Mouse (Mus musculus): ENCODE measurements around the gene Fto.
A peak's percentile ranks its signal among the peaks of the same experiment; 100 is the strongest.

The Fto gene

DNA sequence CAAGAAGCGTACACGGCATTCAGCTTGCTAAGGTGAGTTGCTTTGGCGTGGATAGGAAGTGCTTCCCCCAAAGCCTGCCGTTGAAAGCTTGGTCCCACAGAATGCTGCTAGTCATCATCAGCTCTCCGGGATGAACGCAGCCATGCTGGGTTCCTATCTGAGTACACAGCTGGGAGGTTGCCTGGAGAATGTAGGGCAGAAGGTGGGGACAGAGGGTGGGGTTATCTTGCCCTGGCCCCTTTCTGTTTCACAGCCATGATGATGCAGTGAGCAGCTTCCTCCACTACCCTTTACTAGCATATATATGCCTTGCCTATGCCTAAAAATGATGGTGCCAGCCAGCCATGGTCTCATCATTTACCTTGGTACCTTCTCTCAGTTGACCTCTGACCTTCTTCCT, 147.6 kb downstream of the Fto start:
- DNase-seq, result no peak

DNA sequence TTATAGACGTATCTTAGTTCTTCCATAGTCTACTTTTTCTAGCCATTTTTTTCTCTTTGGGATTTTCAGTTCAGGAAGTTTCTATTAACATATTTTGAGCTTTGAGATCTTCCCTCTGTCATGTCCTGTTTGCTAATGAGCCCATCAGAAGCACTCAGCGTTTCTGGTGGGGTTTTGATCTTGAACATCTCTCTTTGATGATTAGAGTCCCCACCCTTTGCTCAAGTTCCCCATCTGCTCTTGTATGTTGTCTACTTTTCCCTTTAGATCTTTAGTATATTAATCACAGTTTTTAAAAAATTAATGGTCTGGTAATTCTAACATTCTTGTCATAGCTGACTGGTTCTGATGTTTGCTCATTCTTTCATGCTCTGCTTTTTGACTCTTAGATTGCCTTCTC, 150.4 kb downstream of the Fto start:
- DNase-seq, result no peak

GRCm38 (mm10) chr8:91467463-91467862, 154.1 kb downstream of the Fto start:
- DNase-seq, result no peak

GRCm38 (mm10) chr8:91467881-91468534, 154.7 kb downstream of the Fto start:
- no peak for DNase-seq

DNA sequence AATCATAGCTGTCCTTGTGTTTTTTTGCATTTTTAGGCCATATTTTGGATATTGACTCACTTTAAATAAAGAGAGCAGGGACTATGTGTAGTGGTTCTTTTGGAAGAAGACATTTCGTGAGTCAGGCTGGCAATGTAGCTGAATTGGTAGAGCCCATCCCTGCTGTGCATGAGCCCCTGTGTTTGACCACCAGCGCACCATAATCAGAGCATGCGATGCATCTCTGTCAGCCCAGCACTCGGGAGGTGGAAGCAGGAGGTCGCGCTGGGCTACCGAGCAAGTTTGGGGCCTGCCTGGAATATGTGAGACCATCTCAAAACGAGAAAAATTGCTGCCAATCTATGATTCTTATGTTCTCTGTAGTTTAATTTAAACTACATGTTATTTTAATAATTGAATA, 156.1 kb downstream of the Fto start:
- DNase-seq, result no peak

- no peak for DNase-seq
Observed at GRCm38 (mm10) chr8:91474731-91475279, 161.5 kb downstream of the Fto start.

DNA sequence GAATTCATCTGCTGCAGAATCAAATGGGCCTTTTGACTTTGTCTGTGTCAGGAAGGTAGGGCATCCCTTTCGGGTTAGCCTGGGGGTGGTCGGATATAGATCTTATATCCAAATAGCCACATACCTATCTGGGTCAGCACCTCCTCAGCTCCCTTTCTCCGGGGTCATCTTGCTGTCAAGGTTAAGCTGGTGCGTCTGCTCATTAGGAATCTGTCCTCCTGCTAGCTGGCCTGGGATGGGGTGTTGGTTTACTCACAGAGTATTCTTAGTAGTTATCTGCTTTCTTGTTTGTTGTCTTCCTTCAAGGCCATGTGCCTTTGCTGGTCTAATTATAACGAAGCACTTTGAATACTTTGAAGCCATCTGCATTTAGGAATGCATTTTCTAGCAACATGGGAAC, 163.7 kb downstream of the Fto start:
- DNase-seq, result no peak

DNA sequence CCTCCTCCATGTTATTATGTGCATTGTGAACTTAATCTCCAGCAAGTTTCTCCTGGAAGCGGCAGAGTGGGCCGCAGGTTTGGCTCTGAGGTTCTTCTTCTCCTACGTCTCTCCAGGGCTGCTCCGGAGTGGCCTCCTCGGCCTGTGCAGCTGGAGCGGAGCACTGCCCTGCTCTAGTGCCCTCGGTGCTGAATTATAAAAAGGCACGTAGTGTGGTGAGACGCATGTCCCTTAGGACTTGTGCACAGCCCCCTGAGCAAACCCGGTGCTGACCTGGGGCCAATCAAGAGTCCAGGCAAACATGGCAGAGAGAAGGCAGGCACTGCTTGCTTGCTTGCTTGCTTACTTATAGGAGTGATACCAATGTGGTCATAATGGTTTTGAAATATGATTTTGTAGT, 164.1 kb downstream of the Fto start:
- no peak for DNase-seq

DNA sequence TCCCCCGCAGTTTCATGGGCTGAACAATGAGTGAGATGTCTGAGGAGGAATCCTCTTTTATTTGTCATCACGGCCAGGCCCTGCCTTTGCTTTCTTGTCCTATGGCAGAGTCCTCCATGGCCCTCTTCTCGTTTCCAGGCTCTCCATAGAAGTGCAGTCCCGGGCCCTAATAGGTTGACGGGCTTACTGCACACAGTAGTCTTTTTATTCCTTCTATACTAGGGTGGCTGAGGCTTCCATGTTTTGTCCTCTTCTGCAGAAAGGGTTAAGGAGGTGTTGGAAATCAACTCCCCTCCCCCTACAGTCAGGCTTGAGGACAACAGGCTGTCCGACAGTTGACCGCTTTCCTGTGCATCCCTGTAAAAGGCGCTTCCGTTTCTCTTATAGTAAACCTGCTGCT, 169.2 kb downstream of the Fto start:
- no peak for DNase-seq

DNA sequence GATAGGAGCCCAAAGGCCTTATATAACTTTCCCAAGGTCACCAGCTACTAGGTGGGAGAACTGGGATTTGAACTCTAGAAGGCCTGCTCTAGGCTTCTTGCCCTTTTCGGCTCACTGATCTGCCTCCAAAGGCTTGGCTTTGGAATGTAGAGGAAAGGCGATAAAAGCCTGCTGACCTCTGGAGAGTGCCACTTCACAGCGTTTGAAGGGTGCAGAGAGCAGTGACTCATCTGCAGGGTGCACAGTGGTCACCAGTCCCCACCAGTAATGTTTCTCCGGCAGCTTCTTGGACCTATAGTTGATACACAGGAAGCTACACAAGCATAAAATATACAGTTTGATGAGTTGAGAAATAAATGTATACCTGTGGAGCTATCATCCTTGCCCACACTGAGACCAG, 173.1 kb downstream of the Fto start:
- DNase-seq, result no peak

GRCm38 (mm10) chr8:91487456-91487855, 174.1 kb downstream of the Fto start:
- no peak for DNase-seq

GRCm38 (mm10) chr8:91488086-91488783, 174.9 kb downstream of the Fto start:
- DNase-seq, result peak; percentile 76 to 80

- no peak for DNase-seq
Observed at GRCm38 (mm10) chr8:91488784-91489450, 175.6 kb downstream of the Fto start.

DNA sequence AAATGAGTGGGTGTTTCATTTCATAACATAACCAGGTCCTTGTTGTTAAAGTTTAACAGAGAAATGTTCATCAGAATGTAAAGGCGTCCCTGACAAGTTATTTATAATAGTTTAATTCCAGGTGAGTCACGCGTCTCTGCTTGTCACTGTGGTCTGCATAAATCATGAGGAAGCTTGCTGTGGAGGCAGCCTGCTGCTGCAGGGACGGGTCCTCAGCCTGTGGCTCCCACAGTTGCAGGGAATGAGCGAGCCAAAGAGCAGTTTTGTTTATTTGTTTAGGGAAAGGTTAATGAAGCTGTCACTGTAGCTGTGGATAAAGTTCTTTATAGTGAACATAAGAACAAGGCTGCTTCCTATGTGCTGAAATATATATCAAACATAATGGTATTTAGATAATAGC, 176.7 kb downstream of the Fto start:
- DNase-seq, result no peak

DNA sequence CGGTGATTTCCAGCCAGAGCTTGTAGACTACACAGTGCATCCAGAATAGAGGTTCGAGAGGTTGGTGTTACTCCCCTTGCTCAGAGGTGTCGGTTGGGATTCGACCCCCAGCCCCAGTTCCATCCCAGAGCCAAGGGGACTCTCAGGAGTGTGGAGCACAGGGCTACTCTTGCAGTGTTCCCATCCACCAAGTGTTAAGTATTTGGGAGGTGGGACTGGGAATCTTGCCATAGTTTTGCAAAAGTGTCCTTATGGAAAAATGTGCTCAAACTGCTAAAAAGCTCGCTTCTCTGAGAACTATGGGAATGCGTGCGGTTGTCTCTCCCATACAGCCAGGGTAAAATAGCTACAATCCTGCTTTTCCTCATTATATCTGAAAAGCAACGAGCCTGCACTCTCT, 180.0 kb downstream of the Fto start:
- DNase-seq, result no peak

- DNase-seq, result no peak
Observed at GRCm38 (mm10) chr8:91494501-91495259, 181.4 kb downstream of the Fto start.

DNA sequence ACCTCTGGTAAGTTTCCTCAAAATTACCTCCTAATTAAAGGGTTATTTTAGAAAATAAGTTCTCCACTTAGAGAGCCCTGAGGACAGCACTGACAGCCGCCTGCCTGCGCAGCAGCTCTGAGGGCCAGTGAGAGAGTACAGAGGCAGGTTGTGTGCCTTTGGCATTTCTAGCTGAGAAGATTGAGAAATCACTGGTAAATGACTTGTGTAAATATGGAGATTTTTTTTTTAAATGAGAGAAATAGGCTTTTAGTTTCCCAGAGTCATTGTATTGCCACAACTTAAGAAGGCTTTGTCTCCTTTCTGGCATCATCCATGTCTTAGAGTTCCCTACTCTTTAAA, 181.9 kb downstream of the Fto start:
- no peak for DNase-seq

DNA sequence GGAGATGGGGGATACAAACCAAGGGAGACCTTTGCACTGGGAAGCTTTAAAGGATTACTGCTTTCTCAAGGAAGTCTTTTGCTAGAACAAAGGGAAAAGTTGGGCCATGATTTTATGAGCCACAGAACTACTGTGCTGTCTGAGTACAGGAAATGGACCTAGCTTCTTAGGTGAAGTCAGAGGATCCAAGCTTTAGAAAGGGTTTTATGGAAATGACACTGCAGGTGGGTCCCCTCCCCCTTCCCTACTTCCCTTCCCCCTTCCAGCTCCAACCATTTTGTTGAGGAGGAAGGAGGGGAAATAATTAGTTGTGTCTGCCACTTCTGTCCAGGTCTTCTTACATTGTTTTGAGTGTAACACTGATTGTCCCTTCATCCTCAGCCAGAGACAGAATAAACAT, 182.7 kb downstream of the Fto start:
- no peak for DNase-seq

DNA sequence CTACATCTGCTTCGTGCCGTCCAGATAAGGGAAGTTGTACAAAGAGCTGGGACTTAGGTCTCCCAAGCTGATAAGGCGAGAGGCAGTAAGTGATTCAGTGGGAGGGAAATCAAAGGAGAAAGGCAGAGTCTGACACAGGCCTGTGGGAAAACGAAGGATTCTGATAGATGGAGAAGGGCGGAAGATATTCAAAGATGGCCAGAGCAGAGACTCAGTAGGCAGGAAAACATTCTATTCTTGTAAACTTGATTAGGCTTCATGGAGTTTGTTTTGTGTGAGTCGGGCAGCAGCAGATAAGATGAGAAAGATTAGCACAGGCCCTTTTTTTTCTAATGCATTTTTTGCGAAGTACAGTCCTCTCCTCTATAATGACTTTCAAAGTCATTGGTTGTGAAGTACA, 183.6 kb downstream of the Fto start:
- DNase-seq, result no peak

- no peak for DNase-seq
Observed at GRCm38 (mm10) chr8:91498611-91499010, 185.3 kb downstream of the Fto start.

DNA sequence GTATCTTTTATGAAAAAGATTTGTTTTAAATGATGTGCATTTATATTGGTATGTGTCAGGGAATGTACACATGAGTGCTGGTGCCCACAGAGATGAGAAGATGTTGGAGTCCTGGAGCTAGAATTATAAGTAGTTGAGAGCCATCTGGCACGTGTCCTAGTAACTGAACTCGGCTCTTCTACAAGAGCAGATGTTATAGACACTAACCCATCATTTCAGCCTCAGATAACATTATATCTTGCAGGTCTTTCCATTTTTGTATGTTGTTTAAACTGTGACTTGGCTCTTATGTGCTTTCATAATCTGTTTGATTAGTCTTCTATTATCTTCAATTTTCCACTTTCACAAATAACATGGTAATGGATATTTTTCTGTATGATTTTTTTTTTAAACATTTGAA, 186.0 kb downstream of the Fto start:
- no peak for DNase-seq

GRCm38 (mm10) chr8:91501960-91502600, 188.8 kb downstream of the Fto start:
- DNase-seq, result peak; percentile 69 to 81

DNA sequence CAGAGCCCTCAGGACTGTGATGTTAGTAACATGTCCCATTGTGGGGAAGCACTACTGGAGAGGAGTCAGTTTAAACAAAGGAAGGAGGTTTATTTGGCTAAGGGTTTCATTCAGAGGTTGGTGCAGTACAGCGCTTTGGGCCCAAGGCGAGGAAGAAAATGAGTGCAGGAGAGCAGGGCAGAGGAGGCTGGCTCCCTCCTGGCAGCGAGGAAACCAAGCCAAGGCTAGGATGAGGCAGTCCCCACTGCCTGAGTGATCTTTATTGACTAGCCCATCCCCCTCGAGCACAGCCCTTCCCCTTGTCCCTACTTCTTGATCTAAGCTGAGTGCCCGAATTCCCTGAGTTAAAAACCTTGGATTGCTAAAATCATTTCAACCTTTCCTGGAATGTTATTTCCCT, 189.5 kb downstream of the Fto start:
- DNase-seq, result peak in 1 of 2 experiments; percentile 29

Measured in cerebellum, adult 18-20 months (tissue).